Mouse (Mus musculus) stomach, embryonic 14.5 days (tissue): ENCODE results near the gene Spata1. TPM values are rescaled to one million over a fixed set of nuclear protein-coding genes. Genes with fewer than 3 reads are reported as not detected.

Source experiments
- ATAC-seq: fragments of 200-750 bp; cut with Nextera tagmentation; 2 replicates; pipeline ENCODE4 v1.8.0; 2017; ENCODE audit warnings: low read depth, moderate TSS enrichment; ENCODE audit not compliant: insufficient number of reproducible peaks, insufficient read depth, low FRiP score
- H3K27ac ChIP-seq: fragments of 300-500 bp; sonication (generic); 2 replicates; pipeline ENCODE4 v1.5.1; 2014; ENCODE audit warnings: mild to moderate bottlenecking, low read length, moderate library complexity, mixed read lengths
- H3K27me3 ChIP-seq: fragments of 300-500 bp; sonication (generic); 2 replicates; pipeline ENCODE4 v1.6.1; 2014; ENCODE audit warnings: low read length, control low read depth, mixed read lengths; ENCODE audit not compliant: control insufficient read depth, insufficient read depth
- H3K36me3 ChIP-seq: fragments of 300-500 bp; sonication (generic); 2 replicates; pipeline ENCODE4 v1.6.1; 2014; ENCODE audit warnings: mild to moderate bottlenecking, control low read depth, low read length, moderate library complexity, mixed read lengths; ENCODE audit not compliant: control insufficient read depth, insufficient read depth
- H3K4me1 ChIP-seq: fragments of 300-500 bp; sonication (generic); 2 replicates; pipeline ENCODE4 v1.6.1; 2014; ENCODE audit warnings: low read length, control low read depth, mixed read lengths; ENCODE audit not compliant: control insufficient read depth, insufficient read depth
- H3K4me2 ChIP-seq: fragments of 300-500 bp; sonication (generic); replicated peaks from 2 replicates; pipeline ENCODE4 v1.6.1; 2014; ENCODE audit warnings: low read depth, low read length, control low read depth
- H3K4me3 ChIP-seq: fragments of 300-500 bp; sonication (generic); 2 replicates; pipeline ENCODE4 v1.5.1; 2014; ENCODE audit warnings: low read depth, low read length, control low read depth
- H3K9ac ChIP-seq: fragments of 300-500 bp; sonication (generic); replicated peaks from 2 replicates; pipeline ENCODE4 v1.6.1; 2014; ENCODE audit warnings: low read depth, mild to moderate bottlenecking, control low read depth, low read length, moderate library complexity, mixed read lengths
- H3K9me3 ChIP-seq: fragments of 300-500 bp; sonication (generic); 2 replicates; pipeline ENCODE4 v1.6.1; 2016; ENCODE audit warnings: low read depth, low read length, control low read depth; ENCODE audit not compliant: control insufficient read depth
- WGBS: fragments of 180-500 bp; shearing (Covaris S2); extraction: QIAGEN DNeasy Blood & Tissue Kit; methylation state at CpG from one replicate; pipeline ENCODE4 v1.1.7; 2014; 5-methylcytosine and 5-hydroxymethylcytosine counted together
- polyA plus RNA-seq: library from polyadenylated mRNA; unstranded; fragments of >200 nt; fragmentation: Nextera tagmentation; extraction: Ambion mirVana; gene quantifications from 2 replicates; pipeline ENCODE4 v1.2.1, GENCODE M21; 2014

Gene Spata1
- polyA plus RNA-seq, 1 experiment from 2014 or later: 6.3 TPM

DNA sequence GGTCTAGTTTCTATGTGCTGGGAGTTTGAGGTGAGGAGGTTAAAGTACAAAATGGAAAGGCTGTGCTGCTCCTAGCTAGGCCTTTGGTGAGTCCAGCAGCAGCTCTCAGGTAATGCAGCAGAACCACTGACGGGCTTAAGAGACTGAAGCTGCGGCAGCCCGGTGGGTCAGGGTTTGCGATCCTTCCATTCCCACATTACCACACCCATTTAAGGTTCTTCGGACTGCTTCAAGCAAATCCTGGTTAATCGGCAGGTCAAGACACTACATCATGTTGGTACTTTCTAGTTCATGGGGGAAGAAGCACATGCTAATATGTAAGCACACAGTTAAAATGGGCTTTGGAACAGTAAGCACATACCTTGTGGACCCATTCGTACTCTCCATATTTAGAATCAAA lies 7.2 kb upstream of the Spata1 start:
- H3K4me3 ChIP-seq: no peak overlapping the region
- ATAC-seq: no peak
- H3K4me1 ChIP-seq: peaks cover 9% of the 10 kb centered on the region; the same call in 1 of the 2 replicates
- no peaks in the 10 kb centered on the region for H3K9me3 ChIP-seq
- no peak overlapping the region for H3K9ac ChIP-seq
- 93% methylated on average over 7 of the region's 7 CpGs for WGBS
- no peaks in the 10 kb centered on the region for H3K27me3 ChIP-seq
- no peak overlapping the region for H3K27ac ChIP-seq
- no peak overlapping the region for H3K4me2 ChIP-seq
- H3K36me3 ChIP-seq: peaks cover 61% of the 10 kb centered on the region

GRCm38 (mm10) chr3:146501601-146502123 lies 2.1 kb upstream of the Spata1 start:
- ATAC-seq: no peak
- WGBS: 34% methylated on average over 5 of the region's 5 CpGs
- Histone ChIP-seq H3K9ac (no peak overlapping the region; the same call in 1 of the 2 replicates), H3K27me3 (no peaks in the 10 kb centered on the region), H3K36me3 (peaks cover 29% of the 10 kb centered on the region), H3K4me2 (peak overlapping the region; percentile 82), H3K4me3 (peak overlapping the region; percentile 94), H3K27ac (peak overlapping the region; percentile 18), H3K9me3 (no peaks in the 10 kb centered on the region), H3K4me1 (peaks cover 18% of the 10 kb centered on the region; the same call in 1 of the 2 replicates)

- Histone ChIP-seq H3K9me3 (no peaks in the 10 kb centered on the region), H3K4me3 (peak overlapping the region; percentile 94), H3K27me3 (no peaks in the 10 kb centered on the region), H3K27ac (peak overlapping the region; percentile 91; the same call in 1 of the 2 replicates), H3K9ac (peak overlapping the region; percentile 87), H3K4me2 (peak overlapping the region; percentile 82), H3K36me3 (peaks cover 21% of the 10 kb centered on the region), H3K4me1 (peaks cover 18% of the 10 kb centered on the region; the same call in 1 of the 2 replicates)
- WGBS: 6% methylated on average over 5 of the region's 5 CpGs
- ATAC-seq: no peak
These were observed 1.3 kb upstream of the Spata1 start for GRCm38 (mm10) chr3:146500810-146501201.

GRCm38 (mm10) chr3:146500003-146500809 lies 653 bp upstream of the Spata1 start:
- Histone ChIP-seq H3K36me3 (peaks cover 17% of the 10 kb centered on the region), H3K27ac (peak overlapping the region; percentile 91), H3K9ac (peak overlapping the region; percentile 87), H3K4me1 (peaks cover 18% of the 10 kb centered on the region; the same call in 1 of the 2 replicates), H3K4me3 (peak overlapping the region; percentile 94), H3K9me3 (no peaks in the 10 kb centered on the region), H3K27me3 (no peaks in the 10 kb centered on the region), H3K4me2 (peak overlapping the region; percentile 82)
- WGBS: under 1% methylated on average over 48 of the region's 57 CpGs
- peak; percentile 68 for ATAC-seq

GRCm38 (mm10) chr3:146498989-146499388 lies 564 bp downstream of the Spata1 start:
- 1% methylated on average over 13 of the region's 13 CpGs for WGBS
- H3K27me3 ChIP-seq: no peaks in the 10 kb centered on the region
- no peak for ATAC-seq

GRCm38 (mm10) chr3:146494941-146495340 lies 4.6 kb downstream of the Spata1 start:
- no peak overlapping the region for H3K4me3 ChIP-seq
- H3K9me3 ChIP-seq: no peaks in the 10 kb centered on the region
- no peaks in the 10 kb centered on the region for H3K4me1 ChIP-seq
- H3K36me3 ChIP-seq: no peaks in the 10 kb centered on the region
- 90% methylated on average over 8 of the region's 8 CpGs for WGBS
- H3K27me3 ChIP-seq: no peaks in the 10 kb centered on the region
- no peak overlapping the region for H3K4me2 ChIP-seq
- no peak overlapping the region for H3K27ac ChIP-seq
- no peak overlapping the region for H3K9ac ChIP-seq
- ATAC-seq: no peak

More at GRCm38 (mm10) chr3:146498989-146499388, 564 bp downstream of the Spata1 start:
- Histone ChIP-seq H3K4me3 (peak overlapping the region; percentile 94), H3K27ac (peak overlapping the region; percentile 91), H3K4me2 (peak overlapping the region; percentile 46), H3K9me3 (no peaks in the 10 kb centered on the region), H3K4me1 (peaks cover 18% of the 10 kb centered on the region; the same call in 1 of the 2 replicates), H3K9ac (peak overlapping the region; percentile 87), H3K36me3 (peaks cover 8% of the 10 kb centered on the region)

DNA sequence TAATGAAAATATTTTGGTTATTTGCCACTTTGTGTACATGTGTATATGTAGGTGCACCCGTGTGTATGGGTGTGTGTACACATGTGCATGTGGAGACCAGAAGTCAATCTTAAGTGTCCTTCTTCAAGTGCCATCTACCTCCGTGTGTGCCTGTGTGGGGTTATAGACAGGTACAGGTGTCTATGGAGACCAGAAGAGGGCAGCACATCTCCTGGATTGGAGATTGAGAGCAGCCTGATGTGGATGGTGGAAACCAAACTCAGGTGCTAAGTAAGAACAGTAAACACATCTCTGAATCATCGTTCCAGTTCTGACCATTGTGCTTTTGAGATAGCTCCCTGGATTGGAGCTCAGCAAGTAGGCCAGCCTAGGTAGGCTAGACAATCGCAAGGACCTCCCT lies 13.1 kb downstream of the Spata1 start:
- Histone ChIP-seq H3K9me3 (no peaks in the 10 kb centered on the region), H3K4me2 (no peak overlapping the region), H3K27ac (no peak overlapping the region), H3K9ac (no peak overlapping the region), H3K4me3 (no peak overlapping the region), H3K27me3 (no peaks in the 10 kb centered on the region), H3K36me3 (0 out of 2 replicates have a peak, but pooled peaks cover 2% of the 10 kb centered on the region), H3K4me1 (no peaks in the 10 kb centered on the region)
- WGBS: 91% methylated on average over 4 of the region's 4 CpGs
- ATAC-seq: no peak

DNA sequence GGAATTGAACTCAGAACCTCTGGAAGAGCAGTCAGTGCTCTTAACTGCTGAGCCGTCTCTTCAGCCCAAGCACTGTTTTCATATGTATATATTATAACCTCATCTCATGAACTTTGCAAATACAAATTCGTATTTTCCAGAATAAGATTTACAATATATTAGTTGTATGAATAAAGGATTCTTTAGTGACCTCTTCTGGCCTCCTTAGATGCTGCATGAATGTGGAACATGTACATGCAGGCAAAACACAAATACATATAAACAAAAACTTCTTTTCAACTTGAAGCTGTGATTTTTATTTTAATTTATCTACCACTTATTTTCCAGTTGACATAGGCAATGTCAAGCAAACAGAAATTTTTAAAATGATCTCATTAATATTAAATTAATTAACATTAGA lies 17.5 kb downstream of the Spata1 start:
- H3K4me2 ChIP-seq: no peak overlapping the region
- H3K9ac ChIP-seq: no peak overlapping the region
- 0 out of 2 replicates have a peak, but pooled peaks cover 2% of the 10 kb centered on the region for H3K36me3 ChIP-seq
- whole genome bisulfite sequencing: 69% methylated on average over 2 of the region's 2 CpGs
- H3K27me3 ChIP-seq: no peaks in the 10 kb centered on the region
- H3K4me1 ChIP-seq: no peaks in the 10 kb centered on the region
- no peaks in the 10 kb centered on the region for H3K9me3 ChIP-seq
- no peak overlapping the region for H3K27ac ChIP-seq
- H3K4me3 ChIP-seq: no peak overlapping the region
- ATAC-seq: no peak
